Mouse (Mus musculus) 3134 (cell line): ENCODE data around the gene Exd2.
A peak's percentile ranks its signal among the peaks of the same experiment; 100 is the strongest.

Experiments used
- DNase-seq: peaks from one replicate; pipeline ENCODE4 v3.0.0-alpha.2; 2011; ENCODE audit warnings: low spot score; ENCODE audit not compliant: insufficient read length; ENCODE audit errors: extremely low read depth

Exd2 gene

GRCm38 (mm10) chr12:80462942-80463651, at the start of gene Exd2:
Gene Exd2 (plus strand): TSS chr12:80463095.
- peak; percentile 95 for DNase-seq

- DNase-seq = no peak
Measured at GRCm38 (mm10) chr12:80415100-80415499, 47.8 kb upstream of the Exd2 start.

- no peak for DNase-seq
Measured at GRCm38 (mm10) chr12:80427683-80428082, 35.2 kb upstream of the Exd2 start.

- peak; percentile 40 for DNase-seq
Measured at GRCm38 (mm10) chr12:80433266-80433665, 29.6 kb upstream of the Exd2 start.

GRCm38 (mm10) chr12:80434601-80434960, 28.3 kb upstream of the Exd2 start:
- no peak for DNase-seq

- peak; percentile 79 for DNase-seq
Measured at GRCm38 (mm10) chr12:80434961-80435691, 27.8 kb upstream of the Exd2 start.

GRCm38 (mm10) chr12:80435887-80436286, 27.0 kb upstream of the Exd2 start:
- peak; percentile 52 for DNase-seq

GRCm38 (mm10) chr12:80436336-80436976, 26.4 kb upstream of the Exd2 start, which contains the start of gene Dcaf5:
Gene Dcaf5 (minus strand): TSS chr12:80436601.
- peak; percentile 79 for DNase-seq

GRCm38 (mm10) chr12:80437051-80437675, 25.7 kb upstream of the Exd2 start:
- DNase-seq = no peak

GRCm38 (mm10) chr12:80440957-80441356, 21.9 kb upstream of the Exd2 start:
- DNase-seq = no peak

GRCm38 (mm10) chr12:80444525-80445109, 18.3 kb upstream of the Exd2 start:
- DNase-seq = no peak

GRCm38 (mm10) chr12:80453506-80453905, 9.4 kb upstream of the Exd2 start:
- no peak for DNase-seq

GRCm38 (mm10) chr12:80458033-80458432, 4.9 kb upstream of the Exd2 start:
- DNase-seq = no peak

GRCm38 (mm10) chr12:80462292-80462896, 501 bp upstream of the Exd2 start:
- DNase-seq = peak; percentile 6

- DNase-seq = no peak
Measured at GRCm38 (mm10) chr12:80463666-80464269, 873 bp downstream of the Exd2 start.

GRCm38 (mm10) chr12:80470206-80470605, 7.3 kb downstream of the Exd2 start:
- no peak for DNase-seq

GRCm38 (mm10) chr12:80471926-80472325, 9.0 kb downstream of the Exd2 start:
- DNase-seq = no peak

GRCm38 (mm10) chr12:80473731-80474130, 10.8 kb downstream of the Exd2 start:
- DNase-seq = no peak

- no peak for DNase-seq
Measured at GRCm38 (mm10) chr12:80479986-80480385, 17.1 kb downstream of the Exd2 start.

GRCm38 (mm10) chr12:80483397-80483796, 20.5 kb downstream of the Exd2 start:
- no peak for DNase-seq
